Mouse (Mus musculus): ENCODE data around the gene Dusp23.

GRCm38 (mm10) chr1:172631721-172632120 lies 1.0 kb downstream of the Dusp23 start:
- no peak for TF ChIP-seq POLR2A (IDR thresholded peaks at IDR 0.05; ENCODE audit: borderline replicate concordance, low read depth, low read length)
- no peak for TF ChIP-seq CTCF (IDR thresholded peaks at IDR 0.05; ENCODE audit: low read depth, low read length)

Measured in bone marrow macrophage, adult 2 months (primary cell).